Mouse (Mus musculus) cerebellum, adult 8-10 months (tissue): ENCODE measurements around the gene Foxn3.

ENCODE experiments used
- DNase-seq: peaks from one replicate; pipeline ENCODE4 v3.0.0; 2022

The Foxn3 gene

GRCm38 (mm10) chr12:99462302-99462701, 101.1 kb downstream of the Foxn3 start:
- no peak for DNase-seq

- DNase-seq = no peak
These were observed 105.7 kb downstream of the Foxn3 start for GRCm38 (mm10) chr12:99457521-99458205.

GRCm38 (mm10) chr12:99455580-99455979, 107.8 kb downstream of the Foxn3 start:
- DNase-seq = no peak

- DNase-seq = no peak
These were observed 109.0 kb downstream of the Foxn3 start for GRCm38 (mm10) chr12:99454394-99454793.

- no peak for DNase-seq
These were observed 109.6 kb downstream of the Foxn3 start for GRCm38 (mm10) chr12:99453797-99454196.

GRCm38 (mm10) chr12:99450076-99450475, 113.3 kb downstream of the Foxn3 start:
- no peak for DNase-seq

GRCm38 (mm10) chr12:99447791-99448190, 115.6 kb downstream of the Foxn3 start:
- no peak for DNase-seq

GRCm38 (mm10) chr12:99445018-99445674, 118.2 kb downstream of the Foxn3 start:
- DNase-seq = no peak

GRCm38 (mm10) chr12:99442819-99443218, 120.6 kb downstream of the Foxn3 start:
- DNase-seq = no peak

GRCm38 (mm10) chr12:99440953-99441352, 122.4 kb downstream of the Foxn3 start:
- DNase-seq = no peak

GRCm38 (mm10) chr12:99440022-99440421, 123.4 kb downstream of the Foxn3 start:
- no peak for DNase-seq

GRCm38 (mm10) chr12:99435189-99435588, 128.2 kb downstream of the Foxn3 start:
- no peak for DNase-seq

- DNase-seq = no peak
These were observed 130.0 kb downstream of the Foxn3 start for GRCm38 (mm10) chr12:99433402-99433801.

GRCm38 (mm10) chr12:99431541-99431940, 131.8 kb downstream of the Foxn3 start:
- no peak for DNase-seq

GRCm38 (mm10) chr12:99430992-99431391, 132.4 kb downstream of the Foxn3 start:
- no peak for DNase-seq

- no peak for DNase-seq
These were observed 134.3 kb downstream of the Foxn3 start for GRCm38 (mm10) chr12:99429101-99429500.

- no peak for DNase-seq
These were observed 137.0 kb downstream of the Foxn3 start for GRCm38 (mm10) chr12:99426207-99426916.

GRCm38 (mm10) chr12:99419396-99419760, 144.0 kb downstream of the Foxn3 start:
- DNase-seq = no peak

GRCm38 (mm10) chr12:99418476-99419395, 144.6 kb downstream of the Foxn3 start:
- DNase-seq = no peak

GRCm38 (mm10) chr12:99417885-99418284, 145.5 kb downstream of the Foxn3 start:
- no peak for DNase-seq

- no peak for DNase-seq
These were observed 147.8 kb downstream of the Foxn3 start for GRCm38 (mm10) chr12:99415538-99415937.

GRCm38 (mm10) chr12:99412496-99412895, 150.9 kb downstream of the Foxn3 start:
- DNase-seq = no peak

- DNase-seq = no peak
These were observed 151.3 kb downstream of the Foxn3 start for GRCm38 (mm10) chr12:99412034-99412433.
